Mouse (Mus musculus): ENCODE data around the gene Ect2l. TPM values are rescaled to one million over a fixed set of nuclear protein-coding genes. Genes with fewer than 3 reads are reported as not detected.
A peak's percentile ranks its signal among the peaks of the same experiment; 100 is the strongest.

The Ect2l gene
- polyA plus RNA-seq, 1 experiment from 2014 or later: 0.34 TPM

GRCm38 (mm10) chr10:18204067-18204466, 6.6 kb downstream of the Ect2l start:
- 13% methylated on average over 7 of the region's 7 CpGs for WGBS
- Histone ChIP-seq H3K4me1 (no peaks in the 10 kb centered on the region), H3K4me3 (no peak overlapping the region), H3K36me3 (no peaks in the 10 kb centered on the region), H3K9me3 (no peaks in the 10 kb centered on the region), H3K27me3 (ENCODE audit: insufficient read depth, poor library complexity, severe bottlenecking) (no peaks in the 10 kb centered on the region), H3K27ac (no peak overlapping the region)
- DNase-seq (ENCODE audit: low spot score): no peak

GRCm38 (mm10) chr10:18202401-18202800, 8.3 kb downstream of the Ect2l start:
- no peaks in the 10 kb centered on the region for H3K36me3 ChIP-seq
- peak; percentile 52 for DNase-seq (ENCODE audit: low spot score)
- no peaks in the 10 kb centered on the region for H3K4me1 ChIP-seq
- H3K27ac ChIP-seq: no peak overlapping the region
- 78% methylated on average over 3 of the region's 3 CpGs for WGBS
- H3K27me3 ChIP-seq (ENCODE audit: insufficient read depth, poor library complexity, severe bottlenecking): no peaks in the 10 kb centered on the region
- H3K4me3 ChIP-seq: no peak overlapping the region
- no peaks in the 10 kb centered on the region for H3K9me3 ChIP-seq

GRCm38 (mm10) chr10:18200656-18201055, 10.0 kb downstream of the Ect2l start:
- Histone ChIP-seq H3K4me1 (no peaks in the 10 kb centered on the region), H3K27me3 (ENCODE audit: insufficient read depth, poor library complexity, severe bottlenecking) (no peaks in the 10 kb centered on the region), H3K4me3 (no peak overlapping the region), H3K27ac (no peak overlapping the region), H3K36me3 (no peaks in the 10 kb centered on the region), H3K9me3 (no peaks in the 10 kb centered on the region)
- WGBS: 77% methylated on average over 9 of the region's 9 CpGs
- peak; percentile 57 for DNase-seq (ENCODE audit: low spot score)

GRCm38 (mm10) chr10:18199919-18200318, 10.8 kb downstream of the Ect2l start:
- H3K9me3 ChIP-seq: no peaks in the 10 kb centered on the region
- H3K27me3 ChIP-seq (ENCODE audit: insufficient read depth, poor library complexity, severe bottlenecking): no peaks in the 10 kb centered on the region
- no peaks in the 10 kb centered on the region for H3K36me3 ChIP-seq
- no peaks in the 10 kb centered on the region for H3K4me1 ChIP-seq
- WGBS: 96% methylated on average over 4 of the region's 4 CpGs
- H3K4me3 ChIP-seq: no peak overlapping the region
- peak; percentile 16 for DNase-seq (ENCODE audit: low spot score)
- no peak overlapping the region for H3K27ac ChIP-seq

GRCm38 (mm10) chr10:18198286-18199015, 12.2 kb downstream of the Ect2l start:
- H3K36me3 ChIP-seq: no peaks in the 10 kb centered on the region
- DNase-seq (ENCODE audit: low spot score): peak; percentile 28
- no peaks in the 10 kb centered on the region for H3K27me3 ChIP-seq (ENCODE audit: insufficient read depth, poor library complexity, severe bottlenecking)
- no peaks in the 10 kb centered on the region for H3K4me1 ChIP-seq
- no peaks in the 10 kb centered on the region for H3K9me3 ChIP-seq
- no peak overlapping the region for H3K27ac ChIP-seq
- no peak overlapping the region for H3K4me3 ChIP-seq
- 77% methylated on average over 5 of the region's 5 CpGs for WGBS

- H3K4me3 ChIP-seq: peak overlapping the region; percentile 42
- no peak overlapping the region for H3K27ac ChIP-seq
- DNase-seq (ENCODE audit: low spot score): peak; percentile 76
- H3K27me3 ChIP-seq (ENCODE audit: insufficient read depth, poor library complexity, severe bottlenecking): no peaks in the 10 kb centered on the region
- no peaks in the 10 kb centered on the region for H3K4me1 ChIP-seq
- H3K9me3 ChIP-seq: no peaks in the 10 kb centered on the region
- H3K36me3 ChIP-seq: no peaks in the 10 kb centered on the region
- WGBS: 54% methylated on average over 14 of the region's 14 CpGs
Observed at GRCm38 (mm10) chr10:18197206-18197979, 13.3 kb downstream of the Ect2l start.

- peaks cover 16% of the 10 kb centered on the region; the same call in 1 of the 2 replicates for H3K4me1 ChIP-seq
- H3K9me3 ChIP-seq: no peaks in the 10 kb centered on the region
- WGBS: 65% methylated on average over 14 of the region's 14 CpGs
- no peaks in the 10 kb centered on the region for H3K36me3 ChIP-seq
- H3K4me3 ChIP-seq: no peak overlapping the region
- no peak overlapping the region for H3K27ac ChIP-seq
- no peaks in the 10 kb centered on the region for H3K27me3 ChIP-seq (ENCODE audit: insufficient read depth, poor library complexity, severe bottlenecking)
- DNase-seq (ENCODE audit: low spot score): peak; percentile 72
Observed at GRCm38 (mm10) chr10:18194737-18195141, 16.0 kb downstream of the Ect2l start.

GRCm38 (mm10) chr10:18194156-18194555, 16.5 kb downstream of the Ect2l start:
- no peaks in the 10 kb centered on the region for H3K27me3 ChIP-seq (ENCODE audit: insufficient read depth, poor library complexity, severe bottlenecking)
- DNase-seq (ENCODE audit: low spot score): peak; percentile 66
- 75% methylated on average over 11 of the region's 11 CpGs for WGBS
- peaks cover 16% of the 10 kb centered on the region; the same call in 1 of the 2 replicates for H3K4me1 ChIP-seq
- H3K4me3 ChIP-seq: no peak overlapping the region
- no peak overlapping the region for H3K27ac ChIP-seq
- H3K9me3 ChIP-seq: no peaks in the 10 kb centered on the region
- H3K36me3 ChIP-seq: no peaks in the 10 kb centered on the region

GRCm38 (mm10) chr10:18193221-18193620, 17.5 kb downstream of the Ect2l start:
- no peak overlapping the region for H3K27ac ChIP-seq
- no peaks in the 10 kb centered on the region for H3K27me3 ChIP-seq (ENCODE audit: insufficient read depth, poor library complexity, severe bottlenecking)
- H3K4me3 ChIP-seq: no peak overlapping the region
- H3K4me1 ChIP-seq: peaks cover 16% of the 10 kb centered on the region; the same call in 1 of the 2 replicates
- no peaks in the 10 kb centered on the region for H3K9me3 ChIP-seq
- no peaks in the 10 kb centered on the region for H3K36me3 ChIP-seq
- peak; percentile 19 for DNase-seq (ENCODE audit: low spot score)
- WGBS: 64% methylated on average over 11 of the region's 11 CpGs

GRCm38 (mm10) chr10:18191706-18192105, 19.0 kb downstream of the Ect2l start:
- no peak overlapping the region for H3K4me3 ChIP-seq
- DNase-seq (ENCODE audit: low spot score): peak; percentile 68
- no peak overlapping the region; the same call in 1 of the 2 replicates for H3K27ac ChIP-seq
- peaks cover 18% of the 10 kb centered on the region; the same call in 1 of the 2 replicates for H3K4me1 ChIP-seq
- no peaks in the 10 kb centered on the region for H3K27me3 ChIP-seq (ENCODE audit: insufficient read depth, poor library complexity, severe bottlenecking)
- 37% methylated on average over 8 of the region's 8 CpGs for WGBS
- no peaks in the 10 kb centered on the region for H3K36me3 ChIP-seq
- H3K9me3 ChIP-seq: no peaks in the 10 kb centered on the region

GRCm38 (mm10) chr10:18189498-18189897, 21.2 kb downstream of the Ect2l start:
- H3K9me3 ChIP-seq: no peaks in the 10 kb centered on the region
- no peak overlapping the region for H3K4me3 ChIP-seq
- H3K36me3 ChIP-seq: no peaks in the 10 kb centered on the region
- 70% methylated on average over 4 of the region's 4 CpGs for WGBS
- DNase-seq (ENCODE audit: low spot score): no peak
- peaks cover 18% of the 10 kb centered on the region; the same call in 1 of the 2 replicates for H3K4me1 ChIP-seq
- no peaks in the 10 kb centered on the region for H3K27me3 ChIP-seq (ENCODE audit: insufficient read depth, poor library complexity, severe bottlenecking)
- H3K27ac ChIP-seq: no peak overlapping the region

- Histone ChIP-seq H3K36me3 (no peaks in the 10 kb centered on the region), H3K9me3 (no peaks in the 10 kb centered on the region), H3K4me1 (peaks cover 18% of the 10 kb centered on the region; the same call in 1 of the 2 replicates), H3K4me3 (no peak overlapping the region), H3K27ac (no peak overlapping the region), H3K27me3 (ENCODE audit: insufficient read depth, poor library complexity, severe bottlenecking) (no peaks in the 10 kb centered on the region)
- DNase-seq (ENCODE audit: low spot score): no peak
- WGBS: 62% methylated on average over 6 of the region's 6 CpGs
Observed at GRCm38 (mm10) chr10:18188564-18188963, 22.1 kb downstream of the Ect2l start.

- Histone ChIP-seq H3K27ac (no peak overlapping the region), H3K9me3 (no peaks in the 10 kb centered on the region), H3K36me3 (no peaks in the 10 kb centered on the region), H3K4me3 (no peak overlapping the region), H3K27me3 (ENCODE audit: insufficient read depth, poor library complexity, severe bottlenecking) (no peaks in the 10 kb centered on the region), H3K4me1 (0 out of 2 replicates have a peak, but pooled peaks cover 6% of the 10 kb centered on the region)
- no peak for DNase-seq (ENCODE audit: low spot score)
- 81% methylated on average over 5 of the region's 5 CpGs for WGBS
Observed at GRCm38 (mm10) chr10:18182246-18182645, 28.4 kb downstream of the Ect2l start.
